In genomic region chr7:123235449-123235848, GRCm38 (mm10) we compare ENCODE assay signal across 11 mouse cellular contexts. TPM values are rescaled to one million over a fixed set of nuclear protein-coding genes. Genes with fewer than 3 reads are reported as not detected.
A peak's percentile ranks its signal among the peaks of the same experiment; 100 is the strongest.
DNase-seq lines count a peak whose midpoint lies in the region; ATAC-seq and TF ChIP-seq lines count a peak whose summit lies in the region.
"Had no signal": no experiment of that assay in that cellular context is flagged by ENCODE, and none has a peak within 500 bp of the region (broad histone marks: within the 10 kb centered on the region; RNA-seq: fewer than 3 reads in every experiment).

No protein-coding gene starts in this region.

- no peak overlapping the region for H3K4me2 ChIP-seq in forebrain, embryonic 11.5 days (ENCODE audit: low read depth, low read length, severe bottlenecking)
- no peak overlapping the region for H3K4me2 ChIP-seq in forebrain, embryonic 15.5 days (replicated peaks)
- H3K4me2 ChIP-seq in midbrain, embryonic 14.5 days (ENCODE audit: low read length) = no peak overlapping the region
- H3K4me2 ChIP-seq in midbrain, postnatal 0 days (ENCODE audit: low read depth, low read length, poor library complexity, severe bottlenecking) = no peak overlapping the region
- H3K4me2 ChIP-seq: embryonic facial prominence, embryonic 12.5 days had no signal

- DNase-seq in forebrain, embryonic 11.5 days (ENCODE audit: low spot score) = peak; percentile 58
- peak; percentile 37 for DNase-seq in midbrain, embryonic 14.5 days
- DNase-seq in midbrain, postnatal 0 days (ENCODE audit: low spot score) = no peak
- peak; percentile 66 for DNase-seq in embryo, embryonic 10.5 days (ENCODE audit: low spot score)
- DNase-seq in retina, embryonic 14.5 days (ENCODE audit: low spot score) = peak; percentile 69
- DNase-seq in spleen, postnatal 14 days (ENCODE audit: low spot score in 2 of 2) = no peak
- DNase-seq in left cerebral cortex, postnatal 4 days = no peak

- no peak overlapping the region for H3K9ac ChIP-seq in forebrain, embryonic 11.5 days (ENCODE audit: low read length)
- no peak overlapping the region for H3K9ac ChIP-seq in forebrain, embryonic 15.5 days (replicated peaks)
- no peak overlapping the region for H3K9ac ChIP-seq in midbrain, embryonic 14.5 days (replicated peaks; ENCODE audit: low read length)
- H3K9ac ChIP-seq in midbrain, postnatal 0 days (replicated peaks; ENCODE audit: low read length, poor library complexity, severe bottlenecking) = no peak overlapping the region
- H3K9ac ChIP-seq: embryonic facial prominence, embryonic 12.5 days; liver, embryonic 14.5 days had no signal

- no peak for ATAC-seq in forebrain, embryonic 11.5 days (replicated peaks; ENCODE audit: low FRiP score)
- no peak for ATAC-seq in forebrain, embryonic 15.5 days (replicated peaks)
- no peak for ATAC-seq in midbrain, embryonic 14.5 days (ENCODE audit: low FRiP score, low TSS enrichment)
- no peak for ATAC-seq in midbrain, postnatal 0 days (ENCODE audit: low FRiP score)

- H3K4me1 ChIP-seq in forebrain, embryonic 11.5 days (replicated peaks; ENCODE audit: control insufficient read depth, insufficient read depth, low read length) = no peaks in the 10 kb centered on the region
- no peaks in the 10 kb centered on the region for H3K4me1 ChIP-seq in forebrain, embryonic 15.5 days
- peaks cover 6% of the 10 kb centered on the region for H3K4me1 ChIP-seq in midbrain, embryonic 14.5 days (ENCODE audit: control insufficient read depth, insufficient read depth, low read length)
- no peaks in the 10 kb centered on the region for H3K4me1 ChIP-seq in midbrain, postnatal 0 days (ENCODE audit: insufficient read depth, low read length)
- H3K4me1 ChIP-seq: embryonic facial prominence, embryonic 12.5 days had no signal

- no peak overlapping the region for H3K4me3 ChIP-seq in forebrain, embryonic 11.5 days (ENCODE audit: low read depth, low read length)
- H3K4me3 ChIP-seq in forebrain, embryonic 15.5 days = no peak overlapping the region
- H3K4me3 ChIP-seq in midbrain, embryonic 14.5 days (replicated peaks; ENCODE audit: low read depth, low read length) = no peak overlapping the region
- no peak overlapping the region for H3K4me3 ChIP-seq in midbrain, postnatal 0 days (ENCODE audit: low read depth, low read length)
- H3K4me3 ChIP-seq: embryonic facial prominence, embryonic 12.5 days had no signal

- H3K9me3 ChIP-seq in forebrain, embryonic 11.5 days (ENCODE audit: control insufficient read depth, low read length) = no peaks in the 10 kb centered on the region
- no peaks in the 10 kb centered on the region for H3K9me3 ChIP-seq in forebrain, embryonic 15.5 days
- H3K9me3 ChIP-seq in midbrain, embryonic 14.5 days (ENCODE audit: control insufficient read depth, low read length) = no peaks in the 10 kb centered on the region
- no peaks in the 10 kb centered on the region for H3K9me3 ChIP-seq in midbrain, postnatal 0 days (ENCODE audit: low read length)
- H3K9me3 ChIP-seq: embryonic facial prominence, embryonic 12.5 days had no signal

- WGBS in forebrain, embryonic 11.5 days = 29% methylated on average over 4 of the region's 4 CpGs
- WGBS in forebrain, embryonic 15.5 days = 36% methylated on average over 4 of the region's 4 CpGs
- 35% methylated on average over 4 of the region's 4 CpGs for WGBS in midbrain, embryonic 14.5 days
- WGBS in midbrain, postnatal 0 days = 30% methylated on average over 4 of the region's 4 CpGs

- TF ChIP-seq CTCF in midbrain, postnatal 0 days (IDR thresholded peaks at IDR 0.05) = no peak

- no peak overlapping the region for H3K27ac ChIP-seq in forebrain, embryonic 11.5 days (ENCODE audit: low read depth, low read length)
- no peak overlapping the region for H3K27ac ChIP-seq in forebrain, embryonic 15.5 days (replicated peaks)
- no peak overlapping the region for H3K27ac ChIP-seq in midbrain, embryonic 14.5 days (replicated peaks; ENCODE audit: low read depth, low read length)
- no peak overlapping the region for H3K27ac ChIP-seq in midbrain, postnatal 0 days (ENCODE audit: low read depth, low read length)
- H3K27ac ChIP-seq: embryonic facial prominence, embryonic 12.5 days; liver, embryonic 14.5 days had no signal

- H3K36me3 ChIP-seq in forebrain, embryonic 11.5 days (ENCODE audit: control insufficient read depth, insufficient read depth, low read length) = no peaks in the 10 kb centered on the region
- H3K36me3 ChIP-seq in forebrain, embryonic 15.5 days = no peaks in the 10 kb centered on the region
- H3K36me3 ChIP-seq in midbrain, embryonic 14.5 days (ENCODE audit: control insufficient read depth, insufficient read depth, low read length) = no peaks in the 10 kb centered on the region
- H3K36me3 ChIP-seq in midbrain, postnatal 0 days (ENCODE audit: insufficient read depth, low read length) = no peaks in the 10 kb centered on the region
- H3K36me3 ChIP-seq: embryonic facial prominence, embryonic 12.5 days had no signal

- H3K27me3 ChIP-seq in forebrain, embryonic 11.5 days (ENCODE audit: control insufficient read depth, insufficient read depth, low read length) = no peaks in the 10 kb centered on the region
- H3K27me3 ChIP-seq in forebrain, embryonic 15.5 days = no peaks in the 10 kb centered on the region
- H3K27me3 ChIP-seq in midbrain, embryonic 14.5 days (ENCODE audit: control insufficient read depth, insufficient read depth, low read length) = no peaks in the 10 kb centered on the region
- no peaks in the 10 kb centered on the region for H3K27me3 ChIP-seq in midbrain, postnatal 0 days (ENCODE audit: insufficient read depth, low read length)
- H3K27me3 ChIP-seq: embryonic facial prominence, embryonic 12.5 days had no signal

- intact Hi-C loops in left cerebral cortex, postnatal 4 days (cut with DNase I) = no loop called here

RNA-seq across cellular contexts. Expression of gene Slc5a11, which starts 20.9 kb away (rescaled TPM):
- polyA plus RNA-seq in forebrain, embryonic 11.5 days (2014; fragmentation: Nextera tagmentation; extraction: Ambion mirVana) = not detected in 2 replicates
- polyA plus RNA-seq in forebrain, embryonic 15.5 days (2015; fragmentation: Nextera tagmentation; extraction: Ambion mirVana) = 0.11 and 0.43 TPM in 2 replicates
- polyA plus RNA-seq in midbrain, embryonic 14.5 days (2014; fragmentation: Nextera tagmentation; extraction: Ambion mirVana) = 1.2 TPM in 1 of 2 replicates, not detected in the other
- 0.66 and 0.82 TPM in 2 replicates for total RNA-seq in midbrain, postnatal 0 days (2014; rRNA removed)
- 0.20 and 0.47 TPM in 2 replicates for polyA plus RNA-seq in midbrain, postnatal 0 days (2015; fragmentation: Nextera tagmentation; extraction: Ambion mirVana)
- total RNA-seq in left cerebral cortex, postnatal 4 days (2021) = not detected
- total RNA-seq: heart, postnatal 25 days had no signal

Comparison
In these comparisons a context has a peak if more than half of its experiments do, and no peak if none do; other contexts are left out.
1. DNase-seq: peak in forebrain, embryonic 11.5 days (single experiment), midbrain, embryonic 14.5 days (single experiment), embryo, embryonic 10.5 days (single experiment) and retina, embryonic 14.5 days (single experiment); none in midbrain, postnatal 0 days (single experiment), spleen, postnatal 14 days (0 of 2) and left cerebral cortex, postnatal 4 days (single experiment).